ENCODE assay signal across 24 mouse cellular contexts in genomic region chr8:4360922-4361321, GRCm38 (mm10). TPM values are rescaled to one million over a fixed set of nuclear protein-coding genes. Genes with fewer than 3 reads are reported as not detected.
DNase-seq lines count a peak whose midpoint lies in the region; ATAC-seq and TF ChIP-seq lines count a peak whose summit lies in the region.
"Had no signal": no experiment of that assay in that cellular context is flagged by ENCODE, and none has a peak within 500 bp of the region (broad histone marks: within the 10 kb centered on the region; RNA-seq: fewer than 3 reads in every experiment).

No protein-coding gene starts in this region.

- no peaks in the 10 kb centered on the region for H3K27me3 ChIP-seq in intestine, embryonic 14.5 days (replicated peaks; ENCODE audit: control insufficient read depth, insufficient read depth, low read length)
- H3K27me3 ChIP-seq in intestine, embryonic 16.5 days (replicated peaks; ENCODE audit: control insufficient read depth, insufficient read depth, low read length), result no peaks in the 10 kb centered on the region
- no peaks in the 10 kb centered on the region for H3K27me3 ChIP-seq in small intestine, adult 2 months (ENCODE audit: control insufficient read depth, insufficient read depth, low read length)
- H3K27me3 ChIP-seq in thymus, adult 2 months (ENCODE audit: control insufficient read depth, insufficient read depth, low read length), result no peaks in the 10 kb centered on the region
- H3K27me3 ChIP-seq: CH12.LX; embryonic facial prominence, embryonic 12.5 days; forebrain, embryonic 13.5 days; Patski had no signal

- no peak for TF ChIP-seq CTCF in small intestine, adult 2 months (IDR thresholded peaks at IDR 0.05; ENCODE audit: extremely low read depth, insufficient read length, insufficient replicate concordance, low read depth, low read length)
- TF ChIP-seq CTCF in thymus, adult 2 months (IDR thresholded peaks at IDR 0.05; ENCODE audit: borderline replicate concordance, control insufficient read depth, extremely low read depth, insufficient read depth, low read length, poor library complexity), result no peak

- DNase-seq in heart, adult 11 months, result peak; percentile 23
- DNase-seq in heart, postnatal 10 days, result no peak
- DNase-seq in intestine, embryonic 14.5 days (ENCODE audit: low spot score), result no peak
- DNase-seq in thymus, adult 2 months, result no peak
- no peak for DNase-seq in kidney, postnatal 4 days
- DNase-seq: adrenal gland, adult 8-10 months; adrenal gland, postnatal 14 days; adrenal gland, postnatal 36 days; B cell, adult 2 months; cerebellum, adult 11-12 months; cerebellum, adult 2 months; cerebellum, adult 9-10 months; cerebellum, postnatal 10 days; cerebellum, postnatal 25 days had no signal

- no peak overlapping the region for H3K4me2 ChIP-seq in intestine, embryonic 14.5 days (ENCODE audit: low read length)
- no peak overlapping the region for H3K4me2 ChIP-seq in intestine, embryonic 16.5 days (ENCODE audit: low read depth, low read length)
- H3K4me2 ChIP-seq: embryonic facial prominence, embryonic 12.5 days; forebrain, embryonic 13.5 days had no signal

- H3K36me3 ChIP-seq in intestine, embryonic 14.5 days (ENCODE audit: control insufficient read depth, insufficient read depth, low read length), result no peaks in the 10 kb centered on the region
- H3K36me3 ChIP-seq in intestine, embryonic 16.5 days (ENCODE audit: control insufficient read depth, insufficient read depth, low read length), result no peaks in the 10 kb centered on the region
- peaks cover 38% of the 10 kb centered on the region for H3K36me3 ChIP-seq in small intestine, adult 2 months (ENCODE audit: control insufficient read depth, insufficient read depth, low read length)
- H3K36me3 ChIP-seq in thymus, adult 2 months (ENCODE audit: control insufficient read depth, insufficient read depth, low read length), result no peaks in the 10 kb centered on the region
- H3K36me3 ChIP-seq: embryonic facial prominence, embryonic 10.5 days; embryonic facial prominence, embryonic 12.5 days; G1E had no signal

- ATAC-seq in intestine, embryonic 14.5 days (replicated peaks; ENCODE audit: low FRiP score, low TSS enrichment, low read depth), result peak; percentile 57; the same call in 1 of the 2 replicates
- peak; percentile 94 for ATAC-seq in intestine, embryonic 16.5 days
- ATAC-seq: activated CD4-positive, CD25-positive, alpha-beta regulatory T cell, adult 4 months; CD4-positive, CD25-positive, alpha-beta regulatory T cell, adult 4 months; forebrain, embryonic 13.5 days; Patski had no signal

- H3K4me3 ChIP-seq in intestine, embryonic 14.5 days (ENCODE audit: low read depth, low read length), result no peak overlapping the region
- H3K4me3 ChIP-seq in intestine, embryonic 16.5 days (ENCODE audit: low read length), result no peak overlapping the region
- no peak overlapping the region for H3K4me3 ChIP-seq in small intestine, adult 2 months (ENCODE audit: low read depth, low read length)
- H3K4me3 ChIP-seq in thymus, adult 2 months (ENCODE audit: control insufficient read depth, insufficient read depth, low read length), result no peak overlapping the region
- H3K4me3 ChIP-seq: embryonic facial prominence, embryonic 10.5 days; embryonic facial prominence, embryonic 12.5 days; forebrain, embryonic 13.5 days had no signal

- WGBS in intestine, embryonic 14.5 days, result 59% methylated on average over 2 of the region's 2 CpGs
- WGBS in intestine, embryonic 16.5 days, result 53% methylated on average over 2 of the region's 2 CpGs
- WGBS in small intestine, adult 2 months, result 29% methylated on average over 2 of the region's 2 CpGs
- WGBS in thymus, adult 2 months, result 78% methylated on average over 2 of the region's 2 CpGs

- TF ChIP-seq POLR2A in small intestine, adult 2 months (IDR thresholded peaks at IDR 0.05; ENCODE audit: low read depth, low read length), result no peak
- no peak for TF ChIP-seq POLR2A in thymus, adult 2 months (IDR thresholded peaks at IDR 0.05; ENCODE audit: control insufficient read depth, extremely low read depth, insufficient read depth, low read length, poor library complexity)

- no peaks in the 10 kb centered on the region for H3K4me1 ChIP-seq in intestine, embryonic 14.5 days (replicated peaks; ENCODE audit: control insufficient read depth, insufficient read depth, low read length)
- H3K4me1 ChIP-seq in intestine, embryonic 16.5 days (ENCODE audit: control insufficient read depth, insufficient read depth, low read length), result peaks cover 13% of the 10 kb centered on the region
- peaks cover 27% of the 10 kb centered on the region for H3K4me1 ChIP-seq in small intestine, adult 2 months (ENCODE audit: control insufficient read depth, insufficient read depth, insufficient read length, low read length)
- H3K4me1 ChIP-seq in thymus, adult 2 months (replicated peaks; ENCODE audit: control insufficient read depth, insufficient read depth, low read length), result no peaks in the 10 kb centered on the region
- H3K4me1 ChIP-seq: embryonic facial prominence, embryonic 10.5 days; embryonic facial prominence, embryonic 12.5 days had no signal

- intact Hi-C loops in heart, postnatal 10 days (cut with DNase I), result no loop called here

- H3K9ac ChIP-seq in intestine, embryonic 14.5 days (ENCODE audit: low read length), result no peak overlapping the region
- no peak overlapping the region for H3K9ac ChIP-seq in intestine, embryonic 16.5 days (ENCODE audit: low read depth, low read length)
- H3K9ac ChIP-seq: embryonic facial prominence, embryonic 12.5 days; forebrain, embryonic 13.5 days had no signal

- no peak overlapping the region for H3K27ac ChIP-seq in intestine, embryonic 14.5 days (ENCODE audit: low read depth)
- no peak overlapping the region; the same call in 1 of the 2 replicates for H3K27ac ChIP-seq in intestine, embryonic 16.5 days (ENCODE audit: low read length)
- H3K27ac ChIP-seq in small intestine, adult 2 months (ENCODE audit: insufficient read depth, low read depth, low read length), result peak overlapping the region; percentile 79
- H3K27ac ChIP-seq in thymus, adult 2 months (ENCODE audit: control insufficient read depth, insufficient read depth, low read length), result no peak overlapping the region
- H3K27ac ChIP-seq: embryonic facial prominence, embryonic 10.5 days; embryonic facial prominence, embryonic 12.5 days; forebrain, embryonic 13.5 days had no signal

- no peaks in the 10 kb centered on the region for H3K9me3 ChIP-seq in intestine, embryonic 14.5 days (ENCODE audit: control insufficient read depth, low read length)
- no peaks in the 10 kb centered on the region for H3K9me3 ChIP-seq in intestine, embryonic 16.5 days (ENCODE audit: control insufficient read depth, low read length)
- H3K9me3 ChIP-seq: embryonic facial prominence, embryonic 10.5 days; embryonic facial prominence, embryonic 12.5 days; forebrain, embryonic 13.5 days; G1E had no signal

RNA-seq across cellular contexts. Expression of gene Elavl1, which starts 35.7 kb away (rescaled TPM):
- total RNA-seq in heart, postnatal 10 days (2021), result 10 to 100 TPM; 71.1 to 83.2 TPM
- 240 and 245 TPM in 2 replicates for polyA plus RNA-seq in intestine, embryonic 14.5 days (2014; fragmentation: Nextera tagmentation; extraction: Ambion mirVana)
- polyA plus RNA-seq in intestine, embryonic 16.5 days (2015; fragmentation: Nextera tagmentation; extraction: Ambion mirVana), result 162 and 177 TPM in 2 replicates
- polyA plus RNA-seq in small intestine, adult 2 months (2012; rRNA removed), result 13.3 and 20.7 TPM in 2 replicates
- polyA plus RNA-seq in thymus, adult 2 months (2012; rRNA removed), result 43.2 and 70.4 TPM in 2 replicates

RNA-seq across cellular contexts. Expression of gene Ccl25, which starts 35.9 kb away (rescaled TPM):
- total RNA-seq in heart, postnatal 10 days (2021), result 1 to 10 TPM; 4.9 to 6.3 TPM
- polyA plus RNA-seq in intestine, embryonic 14.5 days (2014; fragmentation: Nextera tagmentation; extraction: Ambion mirVana), result 20.1 and 24.9 TPM in 2 replicates
- 142 and 168 TPM in 2 replicates for polyA plus RNA-seq in intestine, embryonic 16.5 days (2015; fragmentation: Nextera tagmentation; extraction: Ambion mirVana)
- 84.4 and 180 TPM in 2 replicates for polyA plus RNA-seq in small intestine, adult 2 months (2012; rRNA removed)
- 178 and 233 TPM in 2 replicates for polyA plus RNA-seq in thymus, adult 2 months (2012; rRNA removed)
